Mouse (Mus musculus) limb, embryonic 15.5 days (tissue): ENCODE measurements around the gene Thrsp. TPM values are rescaled to one million over a fixed set of nuclear protein-coding genes. Genes with fewer than 3 reads are reported as not detected.

Source experiments
- ATAC-seq: fragments of 200-750 bp; cut with Nextera tagmentation; 2 replicates; pipeline ENCODE4 v1.8.0; 2017; ENCODE audit warnings: low read depth, moderate TSS enrichment; ENCODE audit not compliant: insufficient number of reproducible peaks, low FRiP score, low TSS enrichment
- H3K27ac ChIP-seq: fragments of 300-500 bp; sonication (generic); 2 replicates; pipeline ENCODE4 v1.5.1; 2015; ENCODE audit warnings: moderate library complexity, mild to moderate bottlenecking, inconsistent platforms
- H3K27me3 ChIP-seq: fragments of 300-500 bp; sonication (generic); 2 replicates; pipeline ENCODE4 v1.6.1; 2015; ENCODE audit warnings: inconsistent platforms
- H3K36me3 ChIP-seq: fragments of 300-500 bp; sonication (generic); 2 replicates; pipeline ENCODE4 v1.6.1; 2015; ENCODE audit warnings: inconsistent platforms
- H3K4me1 ChIP-seq: fragments of 300-500 bp; sonication (generic); 2 replicates; pipeline ENCODE4 v1.6.1; 2015; ENCODE audit warnings: inconsistent platforms
- H3K4me2 ChIP-seq: fragments of 300-500 bp; sonication (generic); 2 replicates; pipeline ENCODE4 v1.6.1; 2015; ENCODE audit warnings: mild to moderate bottlenecking, inconsistent platforms
- H3K4me3 ChIP-seq: fragments of 300-500 bp; sonication (generic); 2 replicates; pipeline ENCODE4 v1.5.1; 2015; ENCODE audit warnings: mild to moderate bottlenecking, inconsistent platforms
- H3K9ac ChIP-seq: fragments of 300-500 bp; sonication (generic); 2 replicates; pipeline ENCODE4 v1.6.1; 2015; ENCODE audit warnings: inconsistent platforms
- H3K9me3 ChIP-seq: fragments of 300-500 bp; sonication (generic); 2 replicates; pipeline ENCODE4 v1.6.1; 2016; ENCODE audit warnings: inconsistent platforms
- WGBS: fragments of 180-500 bp; shearing (Covaris S2); methylation state at CpG from one replicate; pipeline ENCODE4 v1.1.7; 2015; 5-methylcytosine and 5-hydroxymethylcytosine counted together
- polyA plus RNA-seq: library from polyadenylated mRNA; unstranded; fragments of >200 nt; fragmentation: Nextera tagmentation; extraction: Ambion mirVana; gene quantifications from 2 replicates; pipeline ENCODE4 v1.2.1, GENCODE M21; 2015

Thrsp gene
- polyA plus RNA-seq, 1 experiment from 2014 or later: 0.91 TPM

DNA sequence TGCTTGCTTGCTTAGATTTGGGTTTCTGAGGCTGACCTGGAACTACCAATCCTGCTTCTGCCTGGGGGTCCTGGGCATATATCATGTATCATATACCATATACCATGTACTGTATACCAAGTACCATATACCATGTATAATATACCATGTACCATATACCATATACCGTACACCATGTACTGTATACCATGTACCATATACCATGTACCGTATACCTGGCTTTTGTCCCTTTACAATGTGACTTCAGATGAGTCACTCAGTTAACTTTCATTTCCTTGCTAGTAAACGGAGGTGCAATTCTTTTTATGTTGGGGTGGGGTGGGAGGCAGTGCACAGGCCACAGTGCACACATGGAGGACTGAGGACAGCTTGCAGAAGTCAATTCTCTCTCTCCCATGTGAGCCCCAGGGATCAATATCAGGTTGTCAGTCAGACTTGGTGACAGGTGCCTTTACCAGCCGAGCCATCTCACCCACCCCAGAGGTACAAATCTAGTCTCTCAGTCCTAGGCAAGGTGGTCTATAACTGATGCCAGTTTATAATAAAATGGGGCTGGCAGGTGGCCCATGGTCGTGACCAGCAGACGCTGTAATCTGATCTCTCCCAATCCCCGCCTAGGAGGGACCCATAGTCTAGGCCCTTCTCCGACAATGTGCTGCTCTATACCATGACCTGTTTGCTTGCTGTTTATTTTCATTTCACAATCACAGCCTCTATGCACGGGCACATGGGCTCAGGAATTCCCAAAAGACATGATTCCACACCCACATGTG, 2.4 kb downstream of the Thrsp start:
- no peak for ATAC-seq
- no peaks in the 10 kb centered on the region for H3K27me3 ChIP-seq
- 33% methylated on average over 9 of the region's 9 CpGs for WGBS

DNA sequence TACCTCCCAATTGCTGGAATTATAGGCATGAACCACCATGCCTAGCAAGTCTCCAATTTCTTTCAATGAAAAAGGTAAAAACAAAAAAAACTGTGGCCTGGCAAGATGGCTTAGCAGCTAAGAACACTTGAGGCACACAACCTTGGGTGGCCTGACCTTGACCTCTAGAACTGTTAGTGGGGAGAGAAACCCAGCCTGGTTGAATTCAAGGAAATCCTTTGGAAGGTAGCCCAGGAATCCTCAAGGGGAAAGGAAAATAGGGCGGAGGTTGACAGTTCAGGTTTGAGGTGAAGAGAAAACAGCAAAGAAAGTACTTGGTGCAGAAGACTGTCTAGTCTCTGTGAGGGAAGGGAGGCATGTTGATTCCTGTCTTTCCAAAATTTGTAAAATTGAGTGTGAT, 3.1 kb downstream of the Thrsp start:
- 67% methylated on average over 1 of the region's 1 CpGs for WGBS
- ATAC-seq: no peak
- H3K9ac ChIP-seq: no peak overlapping the region
- no peak overlapping the region for H3K27ac ChIP-seq
- H3K4me1 ChIP-seq: peaks cover 4% of the 10 kb centered on the region; the same call in 1 of the 2 replicates
- H3K4me3 ChIP-seq: no peak overlapping the region
- H3K4me2 ChIP-seq: no peak overlapping the region
- peaks cover 30% of the 10 kb centered on the region for H3K36me3 ChIP-seq
- no peaks in the 10 kb centered on the region for H3K9me3 ChIP-seq
- H3K27me3 ChIP-seq: no peaks in the 10 kb centered on the region

More for the DNA sequence above, 2.4 kb downstream of the Thrsp start:
- Histone ChIP-seq H3K4me2 (no peak overlapping the region), H3K9me3 (no peaks in the 10 kb centered on the region), H3K4me1 (peaks cover 4% of the 10 kb centered on the region; the same call in 1 of the 2 replicates), H3K9ac (no peak overlapping the region), H3K27ac (no peak overlapping the region), H3K36me3 (peaks cover 23% of the 10 kb centered on the region), H3K4me3 (no peak overlapping the region)

DNA sequence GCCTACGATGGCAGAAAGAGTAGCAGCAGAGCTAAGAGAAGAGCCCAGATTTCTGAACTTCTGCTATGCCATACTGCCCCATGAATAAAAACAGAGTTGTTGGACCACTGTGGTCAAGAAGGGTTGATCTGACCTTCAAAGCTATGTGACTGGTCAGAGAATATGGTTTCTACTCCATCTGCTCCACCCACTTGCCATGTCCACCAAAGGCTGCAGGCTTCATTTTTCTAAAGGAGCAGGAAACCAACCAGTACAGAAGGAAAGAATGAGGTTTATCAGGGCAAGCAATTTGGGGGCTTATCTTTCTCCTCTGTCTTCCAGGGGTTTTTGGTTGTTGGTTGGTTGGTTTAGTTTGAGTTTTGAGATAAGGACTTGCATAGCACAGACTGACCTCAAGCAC, 3.5 kb downstream of the Thrsp start:
- H3K4me2 ChIP-seq: no peak overlapping the region
- peaks cover 34% of the 10 kb centered on the region for H3K36me3 ChIP-seq
- no peak for ATAC-seq
- no peak overlapping the region for H3K4me3 ChIP-seq
- H3K9ac ChIP-seq: no peak overlapping the region
- H3K4me1 ChIP-seq: peaks cover 4% of the 10 kb centered on the region; the same call in 1 of the 2 replicates
- no peaks in the 10 kb centered on the region for H3K27me3 ChIP-seq
- whole genome bisulfite sequencing: 96% methylated on average over 1 of the region's 1 CpGs
- no peak overlapping the region for H3K27ac ChIP-seq
- H3K9me3 ChIP-seq: no peaks in the 10 kb centered on the region

DNA sequence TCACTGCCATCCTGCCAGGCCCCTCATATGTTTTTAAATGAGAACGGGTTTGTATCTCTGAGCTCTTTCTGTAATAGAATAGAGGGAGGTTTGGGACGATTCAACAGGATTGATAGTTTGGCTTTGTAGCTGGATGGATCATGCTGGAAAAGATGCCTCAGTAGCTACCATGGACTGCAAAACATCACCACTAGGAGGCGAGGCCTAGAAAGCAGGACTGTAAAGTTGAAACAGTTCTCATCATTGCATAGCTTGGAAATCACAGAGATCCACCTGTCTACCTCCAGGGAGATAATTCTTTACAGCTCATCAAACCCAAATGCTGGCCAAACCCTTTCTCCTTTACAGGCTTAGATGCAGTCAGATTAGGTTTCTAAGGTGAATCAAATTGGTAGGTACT, 6.0 kb downstream of the Thrsp start:
- WGBS: 81% methylated on average over 3 of the region's 3 CpGs
- no peaks in the 10 kb centered on the region for H3K9me3 ChIP-seq
- no peak overlapping the region for H3K4me3 ChIP-seq
- no peaks in the 10 kb centered on the region for H3K27me3 ChIP-seq
- H3K9ac ChIP-seq: no peak overlapping the region
- H3K36me3 ChIP-seq: peaks cover 51% of the 10 kb centered on the region
- no peak overlapping the region for H3K27ac ChIP-seq
- no peak overlapping the region for H3K4me2 ChIP-seq
- ATAC-seq: no peak
- H3K4me1 ChIP-seq: no peaks in the 10 kb centered on the region

DNA sequence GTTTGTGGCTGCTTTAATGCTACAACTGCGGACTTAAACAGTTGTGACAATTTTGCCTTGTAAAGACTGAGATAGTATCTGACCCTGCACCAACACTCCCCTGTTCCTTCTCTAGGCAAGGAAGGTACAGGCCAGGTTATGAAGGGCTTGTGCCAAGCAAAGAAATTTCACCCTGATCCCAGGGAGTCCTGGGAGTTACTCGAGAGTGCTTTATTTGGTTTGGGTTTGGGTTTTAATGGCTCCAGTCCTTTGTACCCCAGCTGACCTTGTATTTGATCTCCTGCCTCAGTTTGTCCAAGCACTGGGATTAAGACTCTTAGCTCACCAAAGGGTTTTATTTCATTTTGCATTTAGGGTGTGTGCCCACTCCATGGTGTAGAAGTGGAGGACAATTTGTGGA, 6.4 kb downstream of the Thrsp start:
- no peak for ATAC-seq
- WGBS: 81% methylated on average over 2 of the region's 2 CpGs
- Histone ChIP-seq H3K4me3 (no peak overlapping the region), H3K27me3 (no peaks in the 10 kb centered on the region), H3K4me1 (no peaks in the 10 kb centered on the region), H3K4me2 (no peak overlapping the region), H3K9me3 (no peaks in the 10 kb centered on the region), H3K27ac (no peak overlapping the region), H3K36me3 (peaks cover 51% of the 10 kb centered on the region), H3K9ac (no peak overlapping the region)

DNA sequence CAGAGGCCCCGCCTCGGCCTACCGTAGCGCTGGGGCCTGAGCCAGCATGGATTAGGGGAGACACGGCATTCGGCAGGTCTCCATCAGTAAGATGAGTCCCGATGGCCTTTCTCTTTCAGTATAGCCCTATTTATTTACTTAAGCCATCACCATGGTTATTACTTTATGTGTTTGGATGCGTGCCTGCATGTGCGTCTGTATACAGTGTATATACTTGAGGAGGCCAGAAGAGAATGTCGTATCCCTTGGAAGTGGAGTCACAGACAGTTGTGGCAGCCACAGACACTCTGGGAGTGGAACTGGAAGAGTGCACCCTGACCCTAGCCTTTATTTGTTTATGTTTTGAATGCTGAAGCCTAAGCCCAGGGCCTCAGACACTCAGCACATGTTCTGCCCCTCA, 10.4 kb downstream of the Thrsp start:
- H3K36me3 ChIP-seq: peaks cover 47% of the 10 kb centered on the region
- 79% methylated on average over 10 of the region's 10 CpGs for WGBS
- no peak overlapping the region for H3K27ac ChIP-seq
- no peaks in the 10 kb centered on the region for H3K27me3 ChIP-seq
- no peak overlapping the region for H3K4me2 ChIP-seq
- H3K9ac ChIP-seq: no peak overlapping the region
- no peaks in the 10 kb centered on the region for H3K4me1 ChIP-seq
- peak; percentile 26; the same call in 1 of the 2 replicates for ATAC-seq
- no peaks in the 10 kb centered on the region for H3K9me3 ChIP-seq
- no peak overlapping the region for H3K4me3 ChIP-seq

DNA sequence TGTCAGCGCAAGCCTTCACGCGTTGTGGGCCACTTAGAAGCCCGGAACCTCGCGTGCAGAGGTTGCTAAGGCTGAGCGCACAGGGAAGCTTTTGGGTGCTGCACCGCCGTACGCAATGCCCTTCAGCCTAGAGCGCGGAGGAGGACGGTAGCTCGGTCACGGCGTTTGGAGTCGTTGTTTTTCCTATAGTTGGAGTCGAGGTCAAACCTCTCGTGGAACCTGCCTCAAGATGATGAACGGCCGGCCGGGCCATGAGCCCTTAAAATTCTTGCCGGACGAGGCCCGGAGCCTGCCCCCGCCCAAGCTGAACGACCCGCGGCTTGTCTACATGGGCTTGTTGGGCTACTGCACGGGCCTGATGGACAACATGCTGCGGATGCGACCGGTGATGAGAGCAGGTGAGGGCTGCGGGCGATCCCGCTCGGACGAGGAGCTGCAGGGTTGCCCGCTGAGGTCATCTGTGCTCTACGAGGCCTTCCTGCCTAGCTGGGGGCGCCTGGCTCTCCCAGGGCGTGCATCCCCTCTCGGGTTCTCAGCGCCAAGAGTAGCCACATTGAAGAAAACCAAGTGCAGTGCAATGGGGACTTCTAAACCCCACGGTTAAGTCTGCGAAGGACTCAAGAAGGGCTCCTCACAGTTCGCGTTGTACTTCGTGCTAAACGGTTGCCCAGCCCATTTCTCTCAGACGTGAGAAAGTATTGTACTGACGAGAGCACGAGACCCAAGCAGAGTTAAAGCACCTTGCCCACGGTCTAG, 17.4 kb downstream of the Thrsp start, which contains the start of gene Ndufc2:
Ndufc2 (plus strand) TSS at position 44 of the 756 bp plus-strand sequence.
- WGBS: under 1% methylated on average over 54 of the region's 54 CpGs
- H3K4me2 ChIP-seq: peak within 1 kb of the TSS; percentile 56
- H3K9ac ChIP-seq: peak within 1 kb of the TSS; percentile 79
- no peaks in the 10 kb centered on the region for H3K9me3 ChIP-seq
- H3K4me1 ChIP-seq: peaks cover 10% of the 10 kb centered on the region; the same call in 1 of the 2 replicates
- peak within 1 kb of the TSS; percentile 82 for H3K27ac ChIP-seq
- peak; percentile 78 for ATAC-seq
- H3K27me3 ChIP-seq: no peaks in the 10 kb centered on the region
- peak within 1 kb of the TSS; percentile 61 for H3K4me3 ChIP-seq
- peaks cover 2% of the 10 kb centered on the region; the same call in 1 of the 2 replicates for H3K36me3 ChIP-seq

DNA sequence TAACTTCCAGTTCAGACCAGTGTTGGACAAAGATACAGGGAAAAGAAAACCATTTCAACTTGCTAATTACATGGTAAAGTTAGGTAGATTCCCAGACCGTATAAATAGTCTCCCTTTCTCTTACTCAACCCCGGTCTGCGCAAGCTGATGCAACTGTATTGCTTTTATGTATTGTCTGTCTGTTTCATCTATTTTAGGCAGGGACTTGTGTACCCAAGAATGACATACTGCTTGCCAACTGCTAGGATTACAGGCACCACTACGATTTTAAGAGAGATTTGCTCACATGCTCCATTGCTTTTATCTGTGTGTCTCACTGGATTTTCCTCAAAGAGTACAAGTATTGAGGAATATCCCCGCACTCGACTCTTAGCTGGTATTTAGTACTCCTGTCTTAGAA, 18.6 kb downstream of the Thrsp start:
- Histone ChIP-seq H3K4me1 (peaks cover 10% of the 10 kb centered on the region; the same call in 1 of the 2 replicates), H3K27me3 (no peaks in the 10 kb centered on the region), H3K36me3 (peaks cover 2% of the 10 kb centered on the region; the same call in 1 of the 2 replicates), H3K4me2 (no peak overlapping the region), H3K4me3 (no peak overlapping the region), H3K27ac (no peak overlapping the region), H3K9me3 (no peaks in the 10 kb centered on the region), H3K9ac (no peak overlapping the region)
- WGBS: 87% methylated on average over 6 of the region's 6 CpGs
- ATAC-seq: no peak

DNA sequence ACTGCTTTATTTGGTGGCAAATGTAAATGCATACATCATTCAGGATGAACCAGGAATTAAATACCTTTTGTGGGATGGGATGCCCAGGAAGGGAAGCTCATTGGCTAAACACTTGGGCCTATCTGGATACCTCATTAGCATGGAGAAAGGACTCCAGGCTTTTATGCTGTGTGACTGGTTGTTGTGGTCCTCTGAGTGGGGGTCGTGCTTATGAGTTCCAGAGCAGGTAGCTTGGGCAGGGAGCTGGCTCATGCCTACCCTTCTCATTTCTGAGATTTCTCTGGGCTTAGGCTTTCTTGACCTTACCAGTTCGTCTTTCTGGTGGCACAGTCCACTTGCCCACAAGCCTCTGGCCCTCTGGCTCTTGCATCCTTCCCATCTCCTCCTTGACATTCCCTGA, 23.2 kb downstream of the Thrsp start:
- Histone ChIP-seq H3K27me3 (no peaks in the 10 kb centered on the region), H3K4me3 (no peak overlapping the region), H3K9ac (no peak overlapping the region), H3K4me2 (no peak overlapping the region), H3K4me1 (no peaks in the 10 kb centered on the region), H3K36me3 (peaks cover 27% of the 10 kb centered on the region), H3K9me3 (no peaks in the 10 kb centered on the region), H3K27ac (no peak overlapping the region)
- 77% methylated on average over 2 of the region's 2 CpGs for WGBS
- ATAC-seq: no peak

DNA sequence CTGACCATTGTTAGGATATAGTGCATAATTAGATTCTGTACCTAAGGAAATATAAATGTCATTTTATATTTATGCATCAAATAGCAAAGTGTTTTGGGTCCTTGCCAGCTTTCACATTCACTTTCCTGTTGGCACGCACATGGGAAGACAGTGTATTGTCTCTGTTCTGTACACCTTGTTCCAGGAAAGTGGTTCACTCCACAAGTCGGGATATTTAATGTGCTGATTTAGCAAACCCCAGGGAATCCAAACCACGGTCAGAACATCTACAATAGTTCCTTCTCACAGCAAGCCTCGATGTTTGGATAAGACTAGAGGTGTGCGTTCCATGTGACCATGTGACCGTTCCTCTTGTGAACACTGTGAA, 25.5 kb downstream of the Thrsp start:
- no peaks in the 10 kb centered on the region for H3K27me3 ChIP-seq
- no peak overlapping the region for H3K27ac ChIP-seq
- no peaks in the 10 kb centered on the region for H3K9me3 ChIP-seq
- H3K36me3 ChIP-seq: peaks cover 49% of the 10 kb centered on the region
- no peak for ATAC-seq
- H3K4me3 ChIP-seq: no peak overlapping the region
- no peak overlapping the region for H3K4me2 ChIP-seq
- 85% methylated on average over 6 of the region's 6 CpGs for whole genome bisulfite sequencing
- H3K4me1 ChIP-seq: no peaks in the 10 kb centered on the region
- no peak overlapping the region for H3K9ac ChIP-seq

DNA sequence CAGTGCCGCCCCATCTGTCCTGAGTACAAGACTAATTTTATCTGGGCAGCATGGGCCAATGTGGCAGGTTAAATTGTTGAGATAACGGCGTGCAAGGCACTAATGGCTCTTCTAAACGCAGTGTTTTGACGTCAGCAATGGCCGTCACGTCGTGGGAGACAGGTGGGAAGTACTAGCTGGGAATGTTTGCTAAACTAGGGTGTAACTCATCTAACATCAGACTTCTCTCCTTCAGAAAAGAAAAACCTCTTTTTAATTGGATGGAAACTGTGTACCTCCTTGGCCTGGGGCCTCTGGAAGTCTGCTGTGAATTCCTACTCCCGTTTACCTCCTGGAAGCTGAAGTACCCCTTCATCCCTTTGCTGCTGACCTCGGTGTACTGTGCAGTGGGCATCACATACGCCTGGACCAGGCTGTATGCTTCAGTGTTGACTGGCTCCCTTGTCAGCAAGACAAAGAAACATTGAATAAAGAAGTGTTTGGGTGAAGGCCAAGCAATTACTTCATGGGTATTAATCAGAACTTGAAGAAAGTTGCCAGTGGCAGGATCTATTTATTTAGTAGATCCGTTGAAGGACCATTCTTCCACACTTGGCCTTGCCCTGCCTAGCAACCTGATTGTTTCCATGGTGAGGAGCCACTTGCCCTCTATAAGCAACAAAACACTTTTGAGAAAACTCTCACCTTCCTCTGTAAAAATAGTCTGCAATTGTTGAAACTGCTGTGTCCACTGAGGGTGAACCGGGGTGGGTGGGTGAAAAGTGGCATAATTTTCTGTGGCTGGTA, 26.0 kb downstream of the Thrsp start:
- WGBS: 84% methylated on average over 13 of the region's 13 CpGs
- peaks cover 55% of the 10 kb centered on the region for H3K36me3 ChIP-seq
- H3K4me2 ChIP-seq: no peak overlapping the region
- no peaks in the 10 kb centered on the region for H3K4me1 ChIP-seq
- no peak overlapping the region for H3K9ac ChIP-seq
- H3K9me3 ChIP-seq: no peaks in the 10 kb centered on the region
- no peak for ATAC-seq
- H3K27ac ChIP-seq: no peak overlapping the region
- no peak overlapping the region for H3K4me3 ChIP-seq
- H3K27me3 ChIP-seq: no peaks in the 10 kb centered on the region
